Mouse (Mus musculus) embryonic facial prominence, embryonic 12.5 days (tissue): ENCODE measurements around the gene Mta3. TPM values are rescaled to one million over a fixed set of nuclear protein-coding genes. Genes with fewer than 3 reads are reported as not detected.
"Not testable (repeated sequence)": the region's sequence is repeated elsewhere in the genome, so short reads cannot be mapped to it uniquely, and the experiment has no call there.

Experiments used
- ATAC-seq: fragments of 200-750 bp; cut with Nextera tagmentation; 2 replicates; pipeline ENCODE4 v1.8.0; 2017; ENCODE audit not compliant: insufficient number of reproducible peaks, insufficient read depth, low FRiP score, low TSS enrichment
- H3K27ac ChIP-seq: fragments of 300-500 bp; sonication (generic); 2 replicates; pipeline ENCODE4 v1.5.1; 2016; ENCODE audit warnings: mild to moderate bottlenecking
- H3K27me3 ChIP-seq: fragments of 300-500 bp; sonication (generic); 2 replicates; pipeline ENCODE4 v1.6.1; 2016; ENCODE audit warnings: mild to moderate bottlenecking, moderate library complexity
- H3K36me3 ChIP-seq: fragments of 300-500 bp; sonication (generic); 2 replicates; pipeline ENCODE4 v1.6.1; 2016; ENCODE audit warnings: mild to moderate bottlenecking
- H3K4me1 ChIP-seq: fragments of 300-500 bp; sonication (generic); 2 replicates; pipeline ENCODE4 v1.6.1; 2016
- H3K4me2 ChIP-seq: fragments of 300-500 bp; sonication (generic); replicated peaks from 2 replicates; pipeline ENCODE4 v1.6.1; 2016; ENCODE audit warnings: mild to moderate bottlenecking, moderate library complexity
- H3K4me3 ChIP-seq: fragments of 300-500 bp; sonication (generic); 2 replicates; pipeline ENCODE4 v1.5.1; 2016; ENCODE audit warnings: mild to moderate bottlenecking
- H3K9ac ChIP-seq: fragments of 300-500 bp; sonication (generic); 2 replicates; pipeline ENCODE4 v1.6.1; 2016; ENCODE audit warnings: mild to moderate bottlenecking, moderate library complexity
- H3K9me3 ChIP-seq: fragments of 300-500 bp; sonication (generic); 2 replicates; pipeline ENCODE4 v1.6.1; 2016; ENCODE audit warnings: mild to moderate bottlenecking, moderate library complexity
- WGBS: fragments of 180-500 bp; shearing (Covaris S2); methylation state at CpG from one replicate; pipeline ENCODE4 v1.1.7; 2016; 5-methylcytosine and 5-hydroxymethylcytosine counted together
- polyA plus RNA-seq: library from polyadenylated mRNA; unstranded; fragments of >200 nt; fragmentation: Nextera tagmentation; extraction: Ambion mirVana; gene quantifications from 2 replicates; pipeline ENCODE4 v1.2.1, GENCODE M21; 2016

Gene Mta3
- polyA plus RNA-seq, 1 experiment from 2014 or later = 49.7 TPM

DNA sequence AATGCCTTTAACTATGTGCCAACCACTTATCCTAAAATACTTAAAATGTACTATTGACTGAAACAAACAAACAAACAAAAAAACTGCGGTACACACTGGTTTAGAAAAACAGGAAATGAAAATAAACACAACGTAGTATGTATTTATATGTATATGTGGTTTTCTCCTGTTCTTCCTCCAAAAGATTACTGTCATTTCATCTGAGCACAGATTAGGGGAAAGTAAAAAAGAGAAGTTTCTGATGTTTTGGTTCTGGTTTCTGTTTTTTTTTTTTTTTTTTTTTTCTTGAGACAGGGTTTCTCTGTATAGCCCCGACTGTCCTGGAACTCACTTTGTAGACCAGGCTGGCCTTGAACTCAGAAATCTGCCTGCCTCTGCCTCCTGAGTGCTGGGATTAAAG lies 3.6 kb downstream of the Mta3 start:
- H3K27me3 ChIP-seq, H3K27ac ChIP-seq, H3K9me3 ChIP-seq, ATAC-seq, H3K4me2 ChIP-seq, H3K9ac ChIP-seq, H3K4me3 ChIP-seq, H3K4me1 ChIP-seq: not testable (repeated sequence)
- H3K36me3 ChIP-seq = peaks cover 27% of the 10 kb centered on the region; the same call in 1 of the 2 replicates
- 92% methylated on average over 3 of the region's 3 CpGs for WGBS

DNA sequence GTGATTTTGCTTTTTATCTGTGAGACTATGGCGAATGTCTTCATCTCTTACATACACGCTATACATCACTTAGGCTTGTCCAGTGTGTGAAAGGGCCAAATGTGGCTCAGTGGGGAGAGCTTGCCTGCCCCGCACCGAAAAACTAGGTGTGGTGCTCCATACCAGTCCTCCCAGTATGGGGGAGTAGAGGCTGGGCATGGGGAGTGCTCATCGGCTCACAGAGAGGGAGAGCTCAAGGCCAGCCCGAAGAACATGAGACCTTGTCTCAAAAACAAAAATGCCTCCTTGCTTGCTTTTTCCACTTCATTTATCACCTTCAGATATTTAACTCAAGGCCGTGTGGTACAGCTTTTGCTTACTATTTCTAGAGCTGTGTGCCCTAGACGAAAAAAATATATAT lies 4.7 kb downstream of the Mta3 start:
- H3K9ac ChIP-seq = no peak overlapping the region
- H3K4me1 ChIP-seq = peaks cover 10% of the 10 kb centered on the region; the same call in 1 of the 2 replicates
- H3K9me3 ChIP-seq = no peaks in the 10 kb centered on the region
- H3K4me3 ChIP-seq = no peak overlapping the region
- no peaks in the 10 kb centered on the region for H3K27me3 ChIP-seq
- no peak overlapping the region for H3K4me2 ChIP-seq
- H3K36me3 ChIP-seq = peaks cover 30% of the 10 kb centered on the region; the same call in 1 of the 2 replicates
- no peak overlapping the region for H3K27ac ChIP-seq
- no peak for ATAC-seq
- WGBS = 94% methylated on average over 8 of the region's 8 CpGs

DNA sequence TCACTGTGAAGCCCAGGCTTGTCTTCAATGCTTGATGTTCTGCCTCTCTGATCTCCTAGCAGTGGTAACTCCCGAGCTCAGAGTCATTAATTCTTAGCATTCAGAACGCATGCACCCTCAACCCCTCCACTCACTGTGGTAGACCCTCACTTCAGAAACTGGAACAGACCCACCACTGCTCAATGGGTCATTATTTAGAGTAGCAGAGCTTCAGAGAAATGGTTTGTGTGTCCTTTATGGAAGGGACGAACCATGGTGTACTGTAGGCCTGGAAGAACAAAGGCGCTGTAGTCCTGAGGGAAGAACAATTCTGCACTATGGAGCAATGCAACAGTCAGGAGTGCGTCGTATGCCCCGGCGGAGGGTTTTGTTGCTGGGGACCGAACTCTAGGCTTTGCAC lies 6.4 kb downstream of the Mta3 start:
- Histone ChIP-seq H3K27me3 (no peaks in the 10 kb centered on the region), H3K36me3 (peaks cover 46% of the 10 kb centered on the region), H3K4me2 (no peak overlapping the region), H3K9me3 (no peaks in the 10 kb centered on the region), H3K4me1 (peaks cover 8% of the 10 kb centered on the region; the same call in 1 of the 2 replicates), H3K4me3 (no peak overlapping the region), H3K27ac (no peak overlapping the region), H3K9ac (no peak overlapping the region)
- WGBS = 89% methylated on average over 9 of the region's 9 CpGs
- peak; percentile 28; the same call in 1 of the 2 replicates for ATAC-seq

DNA sequence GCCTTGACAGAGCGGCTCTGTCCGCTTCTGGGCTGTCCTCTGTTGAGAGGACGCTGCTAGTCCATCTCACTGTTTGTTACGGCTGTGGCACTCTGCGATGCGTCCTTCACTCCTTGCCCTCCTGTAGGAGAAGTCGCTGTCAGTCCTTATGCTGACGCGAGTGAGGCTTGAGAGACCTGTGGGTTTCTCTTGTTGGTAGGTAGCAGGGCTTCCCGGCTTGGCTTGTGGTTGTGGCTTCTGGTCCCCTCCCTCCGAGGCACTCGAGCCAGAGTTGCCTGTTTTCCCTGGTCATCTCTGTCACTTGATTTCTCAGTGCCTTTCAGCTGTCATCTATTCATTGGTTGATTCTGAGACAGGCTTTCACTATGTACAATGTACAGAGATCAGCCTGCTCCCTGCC lies 14.5 kb downstream of the Mta3 start:
- WGBS = 89% methylated on average over 12 of the region's 12 CpGs
- 0 out of 2 replicates have a peak, but pooled peaks cover 4% of the 10 kb centered on the region for H3K9me3 ChIP-seq
- H3K4me3 ChIP-seq = no peak overlapping the region
- H3K4me2 ChIP-seq = no peak overlapping the region
- H3K9ac ChIP-seq = no peak overlapping the region
- no peak overlapping the region for H3K27ac ChIP-seq
- H3K4me1 ChIP-seq = no peaks in the 10 kb centered on the region
- peaks cover 42% of the 10 kb centered on the region for H3K36me3 ChIP-seq
- H3K27me3 ChIP-seq = no peaks in the 10 kb centered on the region
- ATAC-seq = no peak

DNA sequence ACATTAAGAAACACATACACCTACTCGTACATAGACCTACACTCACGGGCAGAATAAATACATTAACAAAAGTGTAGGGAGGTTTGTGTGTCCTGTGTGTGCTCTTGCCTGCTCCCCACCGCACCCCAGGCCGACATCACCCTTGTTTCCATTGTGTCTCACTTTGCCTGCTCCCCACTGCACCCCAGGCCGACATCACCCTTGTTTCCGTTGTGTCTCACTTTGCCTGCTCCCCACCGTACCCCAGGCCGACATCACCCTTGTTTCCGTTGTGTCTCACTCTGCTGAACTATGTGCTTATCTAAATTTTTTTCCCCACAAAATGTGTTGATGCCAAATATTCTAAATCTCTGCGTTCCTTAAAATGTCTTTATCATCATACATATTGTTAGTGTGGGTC lies 15.2 kb downstream of the Mta3 start:
- Histone ChIP-seq H3K27me3 (no peaks in the 10 kb centered on the region), H3K9ac (no peak overlapping the region), H3K4me1 (no peaks in the 10 kb centered on the region), H3K27ac (no peak overlapping the region), H3K4me3 (no peak overlapping the region), H3K4me2 (no peak overlapping the region), H3K9me3 (0 out of 2 replicates have a peak, but pooled peaks cover 4% of the 10 kb centered on the region), H3K36me3 (peaks cover 37% of the 10 kb centered on the region)
- no peak for ATAC-seq
- WGBS = 92% methylated on average over 10 of the region's 10 CpGs

DNA sequence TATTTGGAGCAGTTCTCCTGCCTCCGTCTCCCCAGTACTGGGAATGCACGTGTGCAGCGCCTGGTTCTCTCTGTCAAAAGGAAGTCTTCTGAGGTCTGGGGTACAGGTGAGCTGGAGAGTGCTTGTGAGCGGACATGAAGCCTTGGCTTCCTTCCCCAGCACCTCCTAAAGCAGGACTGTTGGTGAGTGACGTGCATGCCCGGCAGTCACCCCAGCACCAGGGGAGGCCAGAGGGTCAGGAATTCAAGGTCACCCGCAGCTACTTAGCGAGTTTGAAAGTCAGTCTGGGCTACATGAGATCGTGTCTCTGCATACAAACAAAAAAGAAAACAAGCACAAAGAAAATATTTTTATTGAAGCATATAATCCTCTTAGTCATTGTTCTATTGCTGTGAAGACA lies 17.1 kb downstream of the Mta3 start:
- ATAC-seq = no peak
- Histone ChIP-seq H3K9me3 (0 out of 2 replicates have a peak, but pooled peaks cover 4% of the 10 kb centered on the region), H3K27ac (no peak overlapping the region), H3K9ac (no peak overlapping the region), H3K27me3 (no peaks in the 10 kb centered on the region), H3K4me1 (no peaks in the 10 kb centered on the region), H3K4me2 (no peak overlapping the region), H3K4me3 (no peak overlapping the region), H3K36me3 (peaks cover 19% of the 10 kb centered on the region)
- 65% methylated on average over 9 of the region's 9 CpGs for WGBS

DNA sequence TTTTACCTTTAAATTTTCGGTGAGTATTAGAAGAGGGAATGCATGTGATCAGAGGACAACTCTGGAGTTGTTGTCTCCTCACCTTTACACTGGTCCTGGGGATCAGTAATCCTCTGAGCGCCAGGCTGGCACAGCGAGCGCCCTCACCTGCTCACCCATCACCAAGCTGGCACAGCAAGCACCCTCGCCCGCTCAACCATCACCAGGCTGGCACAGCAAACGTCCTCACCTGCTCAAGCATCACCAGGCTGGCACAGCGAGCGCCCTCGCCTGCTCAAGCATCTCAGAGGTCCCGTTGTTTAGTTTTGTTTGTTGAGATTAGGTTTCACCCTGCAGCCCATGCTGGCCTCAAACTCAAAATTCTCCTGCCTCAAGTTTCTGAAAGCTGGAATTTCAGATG lies 20.5 kb downstream of the Mta3 start:
- ATAC-seq = no peak
- Histone ChIP-seq H3K9me3 (no peaks in the 10 kb centered on the region), H3K36me3 (peaks cover 7% of the 10 kb centered on the region; the same call in 1 of the 2 replicates), H3K27me3 (no peaks in the 10 kb centered on the region), H3K4me3 (no peak overlapping the region), H3K4me1 (0 out of 2 replicates have a peak, but pooled peaks cover under 1% of the 10 kb centered on the region), H3K9ac (no peak overlapping the region), H3K27ac (no peak overlapping the region), H3K4me2 (no peak overlapping the region)
- WGBS = 86% methylated on average over 11 of the region's 11 CpGs

DNA sequence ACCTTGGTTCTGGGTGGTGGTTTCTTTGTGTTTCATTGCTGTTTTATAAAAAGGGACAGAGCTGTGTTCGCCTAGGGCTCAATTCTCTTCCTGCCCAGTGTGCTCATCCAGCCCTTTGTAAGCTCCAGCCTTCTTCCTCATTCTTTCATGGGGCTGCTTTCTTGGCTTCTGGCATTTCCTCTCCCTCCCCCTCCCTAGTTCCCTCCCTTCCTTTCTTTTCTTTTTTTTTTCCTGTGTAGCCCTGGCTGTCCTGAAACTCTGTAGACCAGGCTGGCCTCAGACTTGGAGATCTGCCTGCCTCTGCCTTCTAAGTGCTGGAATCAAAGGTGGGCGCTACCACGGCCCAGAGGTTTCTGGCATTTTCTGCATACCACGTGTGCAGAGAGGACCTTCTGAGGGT lies 21.7 kb downstream of the Mta3 start:
- Histone ChIP-seq H3K36me3 (peaks cover 9% of the 10 kb centered on the region; the same call in 1 of the 2 replicates), H3K27ac (no peak overlapping the region), H3K4me3 (no peak overlapping the region), H3K27me3 (no peaks in the 10 kb centered on the region), H3K4me1 (0 out of 2 replicates have a peak, but pooled peaks cover 10% of the 10 kb centered on the region), H3K4me2 (no peak overlapping the region), H3K9ac (no peak overlapping the region), H3K9me3 (no peaks in the 10 kb centered on the region)
- ATAC-seq = no peak
- 92% methylated on average over 4 of the region's 4 CpGs for WGBS

DNA sequence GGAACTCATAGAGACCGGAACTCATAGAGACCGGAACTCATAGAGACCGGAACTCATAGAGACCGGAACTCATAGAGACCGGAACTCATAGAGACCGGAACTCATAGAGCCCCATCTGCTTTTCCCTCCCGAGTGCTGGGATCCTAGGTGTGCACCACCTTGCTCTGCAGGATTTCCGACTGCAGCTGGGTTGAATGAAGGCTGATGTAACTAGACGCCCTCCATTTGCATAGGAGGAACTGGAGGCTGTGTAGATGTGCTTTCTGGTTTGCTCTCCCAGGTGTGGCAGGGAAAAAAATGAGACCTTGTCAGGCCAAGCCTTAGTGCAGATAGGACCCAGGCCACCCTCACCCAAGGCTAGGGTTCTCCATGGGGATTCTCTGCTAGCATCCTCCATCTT lies 23.1 kb downstream of the Mta3 start:
- Histone ChIP-seq H3K4me2 (no peak overlapping the region), H3K4me1 (0 out of 2 replicates have a peak, but pooled peaks cover 10% of the 10 kb centered on the region), H3K36me3 (peaks cover 10% of the 10 kb centered on the region; the same call in 1 of the 2 replicates), H3K9me3 (no peaks in the 10 kb centered on the region), H3K9ac (no peak overlapping the region), H3K27me3 (no peaks in the 10 kb centered on the region), H3K27ac (no peak overlapping the region), H3K4me3 (no peak overlapping the region)
- ATAC-seq = no peak
- WGBS = 90% methylated on average over 9 of the region's 9 CpGs

DNA sequence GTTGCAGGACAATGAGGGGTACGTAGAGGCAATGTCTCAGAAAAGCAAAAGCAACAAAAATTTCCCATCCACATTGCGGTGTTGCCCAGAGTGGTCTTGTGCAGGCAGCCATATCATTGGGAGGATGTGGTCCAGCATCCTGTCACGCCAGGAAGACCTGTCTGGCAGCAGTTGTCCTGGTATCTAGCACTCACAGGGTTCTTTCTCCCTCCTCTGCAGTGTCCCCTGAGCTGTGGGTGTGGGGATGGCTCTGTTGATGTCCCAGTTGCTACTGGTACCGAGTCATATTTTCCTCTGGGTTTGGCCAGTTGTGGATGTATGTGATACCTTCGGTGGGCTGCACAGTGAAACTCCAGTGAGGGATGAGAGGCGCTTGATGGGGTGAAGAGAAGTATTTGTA lies 24.2 kb downstream of the Mta3 start:
- WGBS = 95% methylated on average over 6 of the region's 6 CpGs
- Histone ChIP-seq H3K4me1 (0 out of 2 replicates have a peak, but pooled peaks cover 10% of the 10 kb centered on the region), H3K27ac (no peak overlapping the region), H3K9me3 (no peaks in the 10 kb centered on the region), H3K36me3 (peaks cover 9% of the 10 kb centered on the region; the same call in 1 of the 2 replicates), H3K9ac (no peak overlapping the region), H3K4me3 (no peak overlapping the region), H3K27me3 (no peaks in the 10 kb centered on the region), H3K4me2 (no peak overlapping the region)
- ATAC-seq = no peak

DNA sequence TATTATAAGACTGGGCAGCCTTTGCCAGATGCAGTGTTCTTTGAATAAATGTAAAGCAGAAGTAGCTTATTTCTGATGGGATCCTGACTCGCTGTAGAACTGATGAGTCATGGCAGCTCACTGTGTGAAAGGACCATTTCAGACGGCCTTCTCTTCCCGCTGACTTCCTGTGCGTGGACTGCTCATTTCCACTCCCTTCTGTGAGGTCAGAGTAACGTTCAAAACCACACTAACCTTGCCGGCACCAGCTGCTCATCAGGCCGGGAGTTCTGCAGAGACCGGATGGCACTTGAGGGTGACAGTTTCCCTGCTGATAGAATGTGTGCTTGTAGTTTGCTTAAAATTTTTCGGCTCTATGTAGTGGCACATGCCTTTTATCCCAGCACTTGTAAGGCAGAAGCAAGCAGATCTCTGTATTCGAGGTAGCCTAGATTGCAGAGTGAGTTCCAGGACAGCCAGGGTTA lies 26.2 kb downstream of the Mta3 start:
- Histone ChIP-seq H3K27ac (no peak overlapping the region), H3K4me3 (no peak overlapping the region), H3K9ac (no peak overlapping the region), H3K36me3 (peaks cover 9% of the 10 kb centered on the region; the same call in 1 of the 2 replicates), H3K4me1 (0 out of 2 replicates have a peak, but pooled peaks cover 10% of the 10 kb centered on the region), H3K9me3 (no peaks in the 10 kb centered on the region), H3K27me3 (no peaks in the 10 kb centered on the region), H3K4me2 (no peak overlapping the region)
- WGBS = 50% methylated on average over 10 of the region's 10 CpGs
- no peak for ATAC-seq

DNA sequence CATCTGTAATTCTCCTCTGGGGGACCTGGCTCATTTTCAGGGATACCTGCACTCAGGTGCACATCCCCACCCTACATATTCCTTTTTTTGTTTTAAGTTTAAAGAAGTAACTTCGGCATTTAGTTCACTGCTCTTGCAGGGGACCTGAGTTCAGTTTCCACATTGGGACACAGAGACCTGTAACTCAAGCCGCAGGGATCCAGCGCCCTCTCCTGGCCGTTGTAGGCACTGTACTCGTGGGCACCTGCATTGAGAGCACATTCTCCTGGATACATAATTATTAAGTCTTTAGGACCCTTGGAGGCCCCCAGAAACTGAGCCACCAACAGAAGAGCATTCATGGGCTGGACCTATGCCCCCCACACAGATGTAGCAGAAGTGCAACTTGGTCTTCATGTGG lies 26.8 kb downstream of the Mta3 start:
- no peaks in the 10 kb centered on the region for H3K9me3 ChIP-seq
- H3K4me1 ChIP-seq = 0 out of 2 replicates have a peak, but pooled peaks cover 10% of the 10 kb centered on the region
- no peak for ATAC-seq
- no peak overlapping the region for H3K27ac ChIP-seq
- no peaks in the 10 kb centered on the region for H3K27me3 ChIP-seq
- H3K4me2 ChIP-seq = no peak overlapping the region
- peaks cover 9% of the 10 kb centered on the region; the same call in 1 of the 2 replicates for H3K36me3 ChIP-seq
- WGBS = 40% methylated on average over 5 of the region's 5 CpGs
- no peak overlapping the region for H3K4me3 ChIP-seq
- no peak overlapping the region for H3K9ac ChIP-seq
